Mouse (Mus musculus) stomach, embryonic 14.5 days (tissue): Measurements from ENCODE around the gene Smim12. TPM values are rescaled to one million over a fixed set of nuclear protein-coding genes. Genes with fewer than 3 reads are reported as not detected.

ENCODE experiments used
- ATAC-seq: fragments of 200-750 bp; cut with Nextera tagmentation; 2 replicates; pipeline ENCODE4 v1.8.0; 2017; ENCODE audit warnings: low read depth, moderate TSS enrichment; ENCODE audit not compliant: insufficient number of reproducible peaks, insufficient read depth, low FRiP score
- H3K27ac ChIP-seq: fragments of 300-500 bp; sonication (generic); 2 replicates; pipeline ENCODE4 v1.5.1; 2014; ENCODE audit warnings: mild to moderate bottlenecking, low read length, moderate library complexity, mixed read lengths
- H3K27me3 ChIP-seq: fragments of 300-500 bp; sonication (generic); 2 replicates; pipeline ENCODE4 v1.6.1; 2014; ENCODE audit warnings: low read length, control low read depth, mixed read lengths; ENCODE audit not compliant: control insufficient read depth, insufficient read depth
- H3K36me3 ChIP-seq: fragments of 300-500 bp; sonication (generic); 2 replicates; pipeline ENCODE4 v1.6.1; 2014; ENCODE audit warnings: mild to moderate bottlenecking, control low read depth, low read length, moderate library complexity, mixed read lengths; ENCODE audit not compliant: control insufficient read depth, insufficient read depth
- H3K4me1 ChIP-seq: fragments of 300-500 bp; sonication (generic); 2 replicates; pipeline ENCODE4 v1.6.1; 2014; ENCODE audit warnings: low read length, control low read depth, mixed read lengths; ENCODE audit not compliant: control insufficient read depth, insufficient read depth
- H3K4me2 ChIP-seq: fragments of 300-500 bp; sonication (generic); replicated peaks from 2 replicates; pipeline ENCODE4 v1.6.1; 2014; ENCODE audit warnings: low read depth, low read length, control low read depth
- H3K4me3 ChIP-seq: fragments of 300-500 bp; sonication (generic); 2 replicates; pipeline ENCODE4 v1.5.1; 2014; ENCODE audit warnings: low read depth, low read length, control low read depth
- H3K9ac ChIP-seq: fragments of 300-500 bp; sonication (generic); replicated peaks from 2 replicates; pipeline ENCODE4 v1.6.1; 2014; ENCODE audit warnings: low read depth, mild to moderate bottlenecking, control low read depth, low read length, moderate library complexity, mixed read lengths
- H3K9me3 ChIP-seq: fragments of 300-500 bp; sonication (generic); 2 replicates; pipeline ENCODE4 v1.6.1; 2016; ENCODE audit warnings: low read depth, low read length, control low read depth; ENCODE audit not compliant: control insufficient read depth
- WGBS: fragments of 180-500 bp; shearing (Covaris S2); extraction: QIAGEN DNeasy Blood & Tissue Kit; methylation state at CpG from one replicate; pipeline ENCODE4 v1.1.7; 2014; 5-methylcytosine and 5-hydroxymethylcytosine counted together
- polyA plus RNA-seq: library from polyadenylated mRNA; unstranded; fragments of >200 nt; fragmentation: Nextera tagmentation; extraction: Ambion mirVana; gene quantifications from 2 replicates; pipeline ENCODE4 v1.2.1, GENCODE M21; 2014

Smim12 gene
- polyA plus RNA-seq, 1 experiment from 2014 or later = 55.4 TPM

DNA sequence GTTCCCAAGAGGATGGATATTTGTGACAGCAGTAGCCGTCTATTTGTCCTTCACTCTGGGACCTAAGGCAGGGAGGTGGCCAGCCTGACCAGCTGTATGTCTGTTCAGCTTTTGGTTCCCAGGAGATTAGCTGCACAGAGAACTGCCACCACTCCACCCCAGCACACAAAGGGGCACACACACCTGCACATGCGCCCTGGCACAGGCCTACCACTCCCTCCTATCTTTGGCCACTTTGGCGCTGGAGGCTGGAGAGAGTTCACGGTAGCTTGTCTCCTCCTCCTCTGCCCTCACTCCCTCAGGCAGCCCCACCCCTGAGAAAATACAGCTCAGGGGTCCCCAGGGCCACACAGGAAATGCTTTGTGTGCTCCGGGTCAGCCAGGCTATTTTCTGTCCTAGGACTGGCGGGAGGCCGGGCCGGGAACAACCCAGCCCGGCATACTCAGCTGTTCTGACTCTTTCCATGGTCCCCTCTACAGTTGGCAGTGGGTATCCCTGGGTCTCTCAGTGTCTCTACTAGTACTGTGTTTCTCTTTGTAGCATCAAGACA lies 34.9 kb downstream of the Smim12 start:
- H3K4me2 ChIP-seq = no peak overlapping the region
- H3K27ac ChIP-seq = no peak overlapping the region
- H3K36me3 ChIP-seq = no peaks in the 10 kb centered on the region
- H3K9me3 ChIP-seq = no peaks in the 10 kb centered on the region
- H3K4me1 ChIP-seq = no peaks in the 10 kb centered on the region
- no peaks in the 10 kb centered on the region for H3K27me3 ChIP-seq
- 44% methylated on average over 9 of the region's 9 CpGs for WGBS
- H3K9ac ChIP-seq = no peak overlapping the region
- ATAC-seq = no peak
- no peak overlapping the region for H3K4me3 ChIP-seq

DNA sequence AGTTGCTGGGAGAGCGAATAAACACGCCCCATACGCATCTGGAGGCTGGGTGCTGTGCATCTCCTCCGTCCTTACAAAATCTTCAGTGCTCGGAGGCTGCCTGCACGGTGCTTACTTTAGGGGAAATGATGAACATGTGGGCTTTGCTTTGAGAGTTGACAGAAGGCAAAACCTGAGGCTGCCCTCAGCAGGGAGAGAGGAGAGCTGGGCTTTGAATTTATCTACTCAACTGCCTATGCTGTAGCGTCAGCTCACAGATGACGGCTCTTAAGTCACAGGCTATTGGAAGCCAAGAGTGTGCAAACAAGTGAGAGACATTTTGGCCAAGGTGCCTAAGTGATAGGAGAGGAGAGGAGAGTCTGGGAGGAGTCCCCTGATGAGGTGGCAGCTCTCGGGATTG lies 35.7 kb downstream of the Smim12 start:
- H3K27me3 ChIP-seq = no peaks in the 10 kb centered on the region
- H3K9ac ChIP-seq = no peak overlapping the region
- H3K36me3 ChIP-seq = no peaks in the 10 kb centered on the region
- H3K9me3 ChIP-seq = no peaks in the 10 kb centered on the region
- no peak overlapping the region for H3K4me3 ChIP-seq
- H3K27ac ChIP-seq = no peak overlapping the region
- ATAC-seq = no peak
- H3K4me1 ChIP-seq = no peaks in the 10 kb centered on the region
- 73% methylated on average over 9 of the region's 9 CpGs for WGBS
- no peak overlapping the region for H3K4me2 ChIP-seq

DNA sequence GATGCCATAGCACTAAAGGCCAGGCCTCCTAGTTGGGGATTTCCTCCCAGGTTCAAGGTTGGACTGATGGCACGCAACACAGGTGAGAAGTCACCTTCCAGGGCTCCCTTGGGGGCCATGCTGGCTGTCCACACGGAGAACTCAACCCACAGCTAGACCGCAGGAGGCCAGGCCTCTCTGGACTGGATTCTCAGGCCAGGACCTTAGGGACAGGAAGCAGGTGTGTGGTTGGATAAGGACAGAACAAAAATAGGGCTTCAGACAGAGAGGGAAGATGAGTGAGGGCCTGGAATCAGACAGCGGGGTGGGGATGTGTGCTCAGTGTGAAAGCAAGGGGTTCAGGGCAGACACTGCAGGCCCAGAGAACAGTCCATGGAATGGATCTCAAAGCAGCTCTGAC lies 43.3 kb downstream of the Smim12 start:
- no peaks in the 10 kb centered on the region for H3K9me3 ChIP-seq
- no peak overlapping the region for H3K4me2 ChIP-seq
- no peak overlapping the region for H3K4me3 ChIP-seq
- WGBS = 77% methylated on average over 4 of the region's 4 CpGs
- no peak overlapping the region for H3K27ac ChIP-seq
- H3K4me1 ChIP-seq = no peaks in the 10 kb centered on the region
- H3K9ac ChIP-seq = no peak overlapping the region
- H3K27me3 ChIP-seq = no peaks in the 10 kb centered on the region
- ATAC-seq = no peak
- H3K36me3 ChIP-seq = no peaks in the 10 kb centered on the region

DNA sequence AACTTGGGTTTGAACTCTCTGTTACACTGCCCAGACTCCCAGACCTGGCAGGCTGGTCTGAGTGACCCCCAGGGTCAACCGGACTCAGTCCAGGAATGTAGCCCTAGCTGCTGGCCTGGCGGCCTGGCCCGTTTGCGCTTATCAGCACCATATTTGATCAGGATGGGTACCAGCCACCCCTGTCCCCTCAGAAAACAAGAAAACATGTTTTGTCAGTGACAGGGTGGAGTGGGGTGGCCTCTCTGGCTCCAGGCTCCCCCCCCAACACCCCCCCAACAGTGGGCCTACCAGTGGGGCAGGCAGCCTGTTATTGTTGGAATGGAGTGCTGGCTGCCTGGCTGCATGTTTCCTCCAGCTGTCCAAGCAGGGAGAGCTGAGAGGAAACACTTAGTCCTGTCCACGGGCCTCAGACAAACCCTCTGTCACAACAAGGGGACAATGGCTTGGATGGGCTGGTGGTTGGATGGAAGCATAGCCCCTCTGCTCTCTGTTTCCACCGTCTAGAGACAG lies 45.5 kb downstream of the Smim12 start:
- WGBS = 57% methylated on average over 6 of the region's 6 CpGs
- no peak overlapping the region for H3K9ac ChIP-seq
- no peaks in the 10 kb centered on the region for H3K4me1 ChIP-seq
- no peak overlapping the region for H3K4me3 ChIP-seq
- no peak overlapping the region for H3K4me2 ChIP-seq
- H3K36me3 ChIP-seq = no peaks in the 10 kb centered on the region
- H3K27ac ChIP-seq = no peak overlapping the region
- ATAC-seq = no peak
- no peaks in the 10 kb centered on the region for H3K9me3 ChIP-seq
- no peaks in the 10 kb centered on the region for H3K27me3 ChIP-seq

- H3K4me2 ChIP-seq = no peak overlapping the region
- no peak overlapping the region for H3K4me3 ChIP-seq
- H3K36me3 ChIP-seq = no peaks in the 10 kb centered on the region
- 54% methylated on average over 5 of the region's 5 CpGs for WGBS
- ATAC-seq = no peak
- H3K27ac ChIP-seq = no peak overlapping the region
- no peaks in the 10 kb centered on the region for H3K27me3 ChIP-seq
- H3K4me1 ChIP-seq = no peaks in the 10 kb centered on the region
- H3K9me3 ChIP-seq = no peaks in the 10 kb centered on the region
- H3K9ac ChIP-seq = no peak overlapping the region
Observed at GRCm38 (mm10) chr4:127292631-127293030, 49.0 kb downstream of the Smim12 start.

Other genes with a start within 250 kb of the Smim12 start
- 128 and 142 TPM in 2 replicates for gene Sfpq, start 222.5 kb upstream of the Smim12 start, polyA plus RNA-seq
- 19.5 and 25.5 TPM in 2 replicates for gene Zmym1, start 182.6 kb upstream of the Smim12 start, polyA plus RNA-seq
- gene Zmym6, start 166.4 kb upstream of the Smim12 start, polyA plus RNA-seq = 26.8 and 30.0 TPM in 2 replicates
- gene Tmem35b, start 120.1 kb upstream of the Smim12 start, polyA plus RNA-seq = 19.4 and 19.6 TPM in 2 replicates
- 1.5 TPM in 2 replicates for gene Dlgap3, start 74.6 kb upstream of the Smim12 start, polyA plus RNA-seq
- gene Gja4, start 70.3 kb downstream of the Smim12 start, polyA plus RNA-seq = 20.3 and 20.7 TPM in 2 replicates
- 4.3 and 5.2 TPM in 2 replicates for gene Gjb3, start 87.1 kb downstream of the Smim12 start, polyA plus RNA-seq
- gene Gjb4, start 110.3 kb downstream of the Smim12 start, polyA plus RNA-seq = 0.35 TPM in 1 of 2 replicates, not detected in the other
- gene Gjb5, start 114.4 kb downstream of the Smim12 start, polyA plus RNA-seq = 0.38 and 1.0 TPM in 2 replicates